Mouse (Mus musculus) embryonic facial prominence, embryonic 12.5 days (tissue): ENCODE results near the gene Ttc3. TPM values are rescaled to one million over a fixed set of nuclear protein-coding genes. Genes with fewer than 3 reads are reported as not detected.
A peak's percentile ranks its signal among the peaks of the same experiment; 100 is the strongest.

ENCODE experiments used
- ATAC-seq: fragments of 200-750 bp; cut with Nextera tagmentation; 2 replicates; pipeline ENCODE4 v1.8.0; 2017; ENCODE audit not compliant: insufficient number of reproducible peaks, insufficient read depth, low FRiP score, low TSS enrichment
- H3K27ac ChIP-seq: fragments of 300-500 bp; sonication (generic); 2 replicates; pipeline ENCODE4 v1.5.1; 2016; ENCODE audit warnings: mild to moderate bottlenecking
- H3K27me3 ChIP-seq: fragments of 300-500 bp; sonication (generic); 2 replicates; pipeline ENCODE4 v1.6.1; 2016; ENCODE audit warnings: mild to moderate bottlenecking, moderate library complexity
- H3K36me3 ChIP-seq: fragments of 300-500 bp; sonication (generic); 2 replicates; pipeline ENCODE4 v1.6.1; 2016; ENCODE audit warnings: mild to moderate bottlenecking
- H3K4me1 ChIP-seq: fragments of 300-500 bp; sonication (generic); 2 replicates; pipeline ENCODE4 v1.6.1; 2016
- H3K4me2 ChIP-seq: fragments of 300-500 bp; sonication (generic); replicated peaks from 2 replicates; pipeline ENCODE4 v1.6.1; 2016; ENCODE audit warnings: mild to moderate bottlenecking, moderate library complexity
- H3K4me3 ChIP-seq: fragments of 300-500 bp; sonication (generic); 2 replicates; pipeline ENCODE4 v1.5.1; 2016; ENCODE audit warnings: mild to moderate bottlenecking
- H3K9ac ChIP-seq: fragments of 300-500 bp; sonication (generic); 2 replicates; pipeline ENCODE4 v1.6.1; 2016; ENCODE audit warnings: mild to moderate bottlenecking, moderate library complexity
- H3K9me3 ChIP-seq: fragments of 300-500 bp; sonication (generic); 2 replicates; pipeline ENCODE4 v1.6.1; 2016; ENCODE audit warnings: mild to moderate bottlenecking, moderate library complexity
- WGBS: fragments of 180-500 bp; shearing (Covaris S2); methylation state at CpG from one replicate; pipeline ENCODE4 v1.1.7; 2016; 5-methylcytosine and 5-hydroxymethylcytosine counted together
- polyA plus RNA-seq: library from polyadenylated mRNA; unstranded; fragments of >200 nt; fragmentation: Nextera tagmentation; extraction: Ambion mirVana; gene quantifications from 2 replicates; pipeline ENCODE4 v1.2.1, GENCODE M21; 2016

Ttc3 gene
- 353 and 377 TPM in 2 replicates for polyA plus RNA-seq

DNA sequence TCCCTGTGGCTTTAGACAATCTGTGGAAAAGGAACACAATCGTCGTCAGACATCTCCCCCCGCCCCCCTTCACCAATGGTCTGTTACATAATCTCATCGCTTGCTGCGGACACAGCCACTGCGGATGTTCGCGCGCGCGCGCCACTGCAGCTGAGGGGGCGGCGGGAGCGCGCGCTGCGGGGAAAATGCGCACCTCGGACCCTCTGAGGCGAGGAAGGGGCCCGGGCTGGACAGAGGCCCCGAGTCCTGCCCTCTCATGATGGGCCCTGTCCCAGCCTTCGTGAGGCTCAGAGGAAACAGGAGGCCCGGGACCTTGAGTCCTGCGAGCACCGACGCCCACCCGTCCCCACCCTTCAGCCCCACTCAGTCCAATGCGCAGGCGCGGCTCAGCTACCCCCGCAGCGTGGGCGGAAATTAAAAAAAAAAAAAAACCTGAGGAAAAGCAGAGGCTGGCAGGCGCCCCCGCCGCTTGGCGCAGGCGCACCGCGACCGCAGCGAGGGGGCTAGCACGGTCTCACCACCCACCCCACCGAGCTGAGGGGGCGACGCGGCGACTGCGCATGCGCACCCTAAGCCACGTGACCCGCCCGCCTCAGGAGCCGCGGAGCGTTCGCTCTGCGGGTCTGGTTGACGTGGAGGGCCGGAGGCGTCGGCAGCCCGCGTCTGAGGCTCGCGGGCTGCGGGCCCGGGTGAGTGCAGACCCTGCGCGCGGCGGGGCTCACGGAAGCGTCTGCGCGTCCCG lies at the start of gene Ttc3:
Ttc3 (plus strand) TSS at position 446 of the 742 bp plus-strand sequence.
- Histone ChIP-seq H3K27me3 (no peaks in the 10 kb centered on the region), H3K4me2 (peak within 1 kb of the TSS; percentile 67), H3K27ac (peak within 1 kb of the TSS; percentile 97), H3K4me1 (peaks cover 22% of the 10 kb centered on the region), H3K9me3 (no peaks in the 10 kb centered on the region), H3K9ac (peak within 1 kb of the TSS; percentile 90), H3K4me3 (peak within 1 kb of the TSS; percentile 87), H3K36me3 (no peaks in the 10 kb centered on the region)
- peak; percentile 85 for ATAC-seq
- WGBS = under 1% methylated on average over 79 of the region's 79 CpGs

DNA sequence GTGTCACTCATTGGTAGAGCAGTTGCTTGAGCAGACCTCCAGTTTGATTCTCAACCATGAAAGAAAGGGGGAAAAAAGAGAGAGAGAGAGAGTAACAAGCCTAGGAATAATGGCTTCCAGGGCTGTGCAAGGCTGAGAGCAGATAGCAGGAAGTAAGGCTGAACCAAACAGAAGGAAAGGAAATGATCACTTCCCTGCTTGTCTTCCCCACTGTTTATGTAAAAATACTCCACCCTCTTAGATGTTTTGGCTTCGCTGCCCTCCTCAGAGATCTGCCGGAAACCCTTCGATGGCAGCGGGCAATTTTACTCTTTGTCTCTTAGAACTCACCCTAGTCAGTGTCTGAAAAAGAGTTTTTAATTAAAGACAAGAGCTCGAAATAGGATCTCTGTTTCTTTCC lies 46.7 kb upstream of the Ttc3 start:
- no peak overlapping the region for H3K9ac ChIP-seq
- H3K27me3 ChIP-seq = peaks cover 23% of the 10 kb centered on the region
- H3K27ac ChIP-seq = no peak overlapping the region
- ATAC-seq = no peak
- 63% methylated on average over 5 of the region's 5 CpGs for WGBS
- no peak overlapping the region for H3K4me3 ChIP-seq
- H3K4me2 ChIP-seq = no peak overlapping the region
- no peaks in the 10 kb centered on the region for H3K36me3 ChIP-seq
- no peaks in the 10 kb centered on the region for H3K9me3 ChIP-seq
- 0 out of 2 replicates have a peak, but pooled peaks cover 9% of the 10 kb centered on the region for H3K4me1 ChIP-seq

DNA sequence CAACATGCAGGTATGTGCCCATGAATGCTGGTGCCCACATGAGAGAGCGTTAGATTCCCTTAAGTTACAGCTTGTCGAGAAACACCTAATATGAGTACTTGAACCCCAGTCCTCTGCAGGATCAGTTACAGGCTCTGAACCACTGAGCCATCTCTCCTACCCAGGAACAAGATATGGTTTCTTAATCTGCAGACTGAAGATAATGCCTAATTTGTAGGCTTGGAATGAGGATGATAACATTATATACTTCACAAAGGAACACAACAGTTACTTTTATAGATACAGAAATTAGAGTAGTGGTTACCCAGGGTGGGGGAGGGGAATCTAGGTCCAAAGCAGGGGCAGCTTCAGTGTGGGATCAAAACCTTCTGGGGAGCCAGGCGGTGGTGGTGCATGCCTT lies 44.4 kb upstream of the Ttc3 start:
- H3K9me3 ChIP-seq = no peaks in the 10 kb centered on the region
- H3K4me1 ChIP-seq = peaks cover 20% of the 10 kb centered on the region; the same call in 1 of the 2 replicates
- WGBS = 81% methylated on average over 3 of the region's 3 CpGs
- H3K36me3 ChIP-seq = no peaks in the 10 kb centered on the region
- no peak overlapping the region for H3K4me2 ChIP-seq
- no peak for ATAC-seq
- no peak overlapping the region for H3K27ac ChIP-seq
- no peak overlapping the region for H3K9ac ChIP-seq
- peaks cover 41% of the 10 kb centered on the region for H3K27me3 ChIP-seq
- H3K4me3 ChIP-seq = no peak overlapping the region

DNA sequence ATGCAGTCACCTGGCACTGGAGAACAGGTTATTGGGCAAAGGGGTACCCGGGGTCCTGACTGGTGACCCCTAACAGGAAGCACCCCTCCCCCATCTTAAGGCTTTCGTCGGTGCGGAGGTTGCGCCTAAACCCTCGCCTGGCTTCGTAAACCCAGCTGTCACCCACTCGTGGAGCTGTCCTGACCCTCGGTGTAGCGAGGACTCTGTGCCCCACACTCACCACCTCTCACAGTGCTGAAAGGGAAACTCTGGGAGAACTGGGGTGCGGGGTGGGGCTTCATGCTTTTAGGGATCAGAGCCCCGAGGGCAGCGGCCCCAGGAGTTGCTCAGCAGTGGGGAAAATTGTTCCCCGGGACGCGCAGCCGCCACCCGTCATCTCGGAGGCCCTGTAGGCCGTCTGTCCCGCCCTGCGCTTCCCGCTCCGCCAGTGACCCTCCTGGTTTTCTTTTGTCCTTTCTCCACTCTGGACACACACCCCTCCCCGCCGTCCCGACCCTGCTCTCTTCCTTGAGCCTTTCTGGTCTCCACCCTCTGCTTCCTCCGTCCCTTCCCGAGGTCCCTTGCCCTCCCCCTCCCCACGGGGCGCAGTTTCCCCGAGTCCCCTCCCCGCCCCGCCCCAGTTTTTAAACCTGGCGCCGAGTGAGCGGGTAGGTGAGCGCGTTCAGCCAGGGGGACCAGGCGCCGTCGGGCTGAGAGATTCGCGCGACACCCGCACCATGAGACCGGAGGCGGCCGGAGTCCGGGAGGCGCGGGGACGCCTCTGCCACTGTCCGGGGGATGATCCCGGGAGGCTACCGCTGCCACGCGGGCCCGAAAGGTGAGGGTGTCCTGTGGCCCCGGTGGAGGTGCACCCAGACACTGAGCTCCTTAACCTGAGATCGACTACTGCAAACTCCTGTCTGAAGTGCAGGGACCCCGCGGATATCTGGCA lies 42.4 kb upstream of the Ttc3 start, which contains the start of gene Ripply3:
Ripply3 (plus strand) TSS at position 640 of the 931 bp plus-strand sequence.
- Histone ChIP-seq H3K27ac (no peak within 1 kb of the TSS), H3K36me3 (no peaks in the 10 kb centered on the region), H3K4me2 (peak within 1 kb of the TSS; percentile 78), H3K4me3 (peak within 1 kb of the TSS; percentile 44), H3K4me1 (peaks cover 20% of the 10 kb centered on the region; the same call in 1 of the 2 replicates), H3K27me3 (peaks cover 41% of the 10 kb centered on the region), H3K9ac (peak within 1 kb of the TSS; percentile 43; the same call in 1 of the 2 replicates), H3K9me3 (no peaks in the 10 kb centered on the region; the same call in 1 of the 2 replicates)
- under 1% methylated on average over 63 of the region's 63 CpGs for WGBS
- ATAC-seq = no peak

DNA sequence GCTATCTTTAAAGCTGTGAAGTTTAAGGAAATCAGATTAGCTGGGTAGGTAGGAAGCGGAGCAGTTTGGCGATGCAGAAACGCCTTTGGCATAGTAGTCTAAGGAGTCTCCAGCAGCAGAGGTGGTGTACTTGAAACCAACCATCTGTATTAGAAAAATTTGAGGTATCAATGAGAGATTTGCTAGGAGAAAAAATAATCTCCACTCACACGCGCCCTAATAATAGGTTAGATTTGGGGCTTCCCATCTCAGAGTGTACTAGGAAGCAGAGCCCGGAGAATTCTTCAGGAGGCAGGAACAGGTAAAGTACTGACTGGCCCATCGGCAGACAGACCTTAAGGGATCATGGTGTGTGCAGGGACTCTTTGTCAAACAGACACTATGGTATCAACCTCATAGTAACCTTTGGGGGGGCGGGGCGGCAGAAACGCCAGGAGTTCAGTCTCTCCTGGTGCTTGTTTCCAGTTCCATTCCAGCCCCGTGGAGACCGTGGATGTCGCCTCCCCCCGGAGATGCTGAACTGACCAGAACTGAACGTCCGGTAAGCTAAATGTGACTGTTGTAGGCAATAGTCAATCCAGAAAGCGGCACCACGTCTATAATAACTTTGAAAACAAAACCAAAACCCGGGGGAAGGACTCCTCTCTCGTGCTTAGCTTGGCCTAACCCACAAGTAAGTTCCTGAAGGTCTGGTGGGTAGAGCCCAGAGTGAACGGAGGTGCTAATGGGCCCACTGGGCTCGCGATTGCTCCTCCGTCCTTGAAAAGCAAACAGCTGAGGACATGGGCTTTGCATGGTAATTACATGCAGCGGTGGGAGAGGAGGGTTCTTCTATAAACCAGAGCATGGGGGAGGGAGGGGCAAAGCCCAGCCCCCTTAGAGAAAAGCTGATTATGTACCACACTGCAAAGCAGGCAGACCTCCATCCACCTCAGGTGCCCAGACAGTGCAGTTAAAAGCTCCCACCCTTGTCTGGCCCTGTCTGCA lies 41.2 kb upstream of the Ttc3 start:
- no peaks in the 10 kb centered on the region; the same call in 1 of the 2 replicates for H3K9me3 ChIP-seq
- peak overlapping the region; percentile 78 for H3K4me2 ChIP-seq
- no peak overlapping the region for H3K9ac ChIP-seq
- peak overlapping the region; percentile 44 for H3K4me3 ChIP-seq
- H3K36me3 ChIP-seq = no peaks in the 10 kb centered on the region
- H3K4me1 ChIP-seq = peaks cover 20% of the 10 kb centered on the region; the same call in 1 of the 2 replicates
- no peak overlapping the region for H3K27ac ChIP-seq
- peaks cover 42% of the 10 kb centered on the region for H3K27me3 ChIP-seq
- ATAC-seq = no peak
- WGBS = 9% methylated on average over 25 of the region's 25 CpGs

DNA sequence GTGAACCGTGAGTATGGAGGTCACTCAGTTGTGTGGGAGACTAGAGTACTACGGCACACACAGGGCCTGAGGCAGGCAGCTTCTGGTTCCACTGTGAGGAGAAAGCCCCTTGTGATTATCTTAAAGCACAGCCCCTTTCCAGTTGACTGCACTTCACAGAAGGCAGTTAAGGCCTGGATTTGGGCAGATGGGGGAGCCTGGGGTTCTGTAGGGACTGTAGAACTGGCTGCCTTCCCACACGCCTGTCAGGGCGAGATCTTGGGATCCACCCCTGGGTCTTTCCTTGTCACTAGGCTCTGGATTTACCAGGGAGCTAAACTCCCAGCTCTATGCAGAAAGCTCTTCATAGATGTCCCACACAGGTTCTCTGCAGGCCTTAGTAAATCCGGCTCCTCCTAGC lies 40.0 kb upstream of the Ttc3 start:
- no peaks in the 10 kb centered on the region for H3K36me3 ChIP-seq
- H3K27me3 ChIP-seq = peaks cover 41% of the 10 kb centered on the region
- WGBS = 56% methylated on average over 5 of the region's 5 CpGs
- H3K9ac ChIP-seq = no peak overlapping the region
- H3K27ac ChIP-seq = no peak overlapping the region
- no peak overlapping the region for H3K4me3 ChIP-seq
- H3K4me1 ChIP-seq = peaks cover 20% of the 10 kb centered on the region; the same call in 1 of the 2 replicates
- 0 out of 2 replicates have a peak, but pooled peaks have one; percentile 31 for ATAC-seq
- H3K9me3 ChIP-seq = no peaks in the 10 kb centered on the region; the same call in 1 of the 2 replicates
- no peak overlapping the region for H3K4me2 ChIP-seq

DNA sequence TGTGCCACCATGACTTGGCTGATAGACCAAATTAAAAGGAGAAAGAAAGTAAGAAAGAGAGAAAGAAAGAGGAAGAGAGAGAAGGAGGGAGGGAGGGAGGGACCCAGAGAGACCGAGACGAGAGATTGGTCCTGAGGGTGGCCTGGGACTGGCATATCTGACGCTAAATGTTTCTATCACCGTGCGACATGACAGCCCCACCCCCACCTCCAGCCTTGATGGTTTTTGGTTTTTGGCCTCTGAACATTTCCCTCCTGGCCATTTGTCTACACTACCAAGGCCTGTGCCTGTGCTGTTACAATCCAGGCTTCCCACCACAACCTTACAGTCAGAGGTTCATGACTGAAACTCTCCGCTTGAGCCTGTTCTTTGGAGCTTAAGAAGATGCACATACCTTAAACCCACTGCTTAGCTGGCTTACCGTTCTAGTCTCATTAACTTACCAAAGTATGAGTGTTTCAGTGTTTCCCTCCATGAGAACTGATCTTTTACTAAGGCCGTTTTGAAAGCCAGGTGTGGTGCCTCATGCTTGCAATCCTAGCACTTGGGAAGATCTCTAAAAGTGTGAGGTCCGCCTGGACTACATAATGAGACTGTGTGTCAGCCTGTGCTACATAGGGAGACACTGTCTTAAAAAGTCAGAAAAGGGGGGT lies 39.1 kb upstream of the Ttc3 start:
- no peaks in the 10 kb centered on the region; the same call in 1 of the 2 replicates for H3K9me3 ChIP-seq
- peaks cover 20% of the 10 kb centered on the region; the same call in 1 of the 2 replicates for H3K4me1 ChIP-seq
- H3K4me3 ChIP-seq = no peak overlapping the region
- no peak overlapping the region for H3K9ac ChIP-seq
- no peak overlapping the region for H3K4me2 ChIP-seq
- H3K27ac ChIP-seq = no peak overlapping the region
- H3K27me3 ChIP-seq = peaks cover 41% of the 10 kb centered on the region
- no peak for ATAC-seq
- WGBS = 83% methylated on average over 9 of the region's 9 CpGs
- no peaks in the 10 kb centered on the region for H3K36me3 ChIP-seq

DNA sequence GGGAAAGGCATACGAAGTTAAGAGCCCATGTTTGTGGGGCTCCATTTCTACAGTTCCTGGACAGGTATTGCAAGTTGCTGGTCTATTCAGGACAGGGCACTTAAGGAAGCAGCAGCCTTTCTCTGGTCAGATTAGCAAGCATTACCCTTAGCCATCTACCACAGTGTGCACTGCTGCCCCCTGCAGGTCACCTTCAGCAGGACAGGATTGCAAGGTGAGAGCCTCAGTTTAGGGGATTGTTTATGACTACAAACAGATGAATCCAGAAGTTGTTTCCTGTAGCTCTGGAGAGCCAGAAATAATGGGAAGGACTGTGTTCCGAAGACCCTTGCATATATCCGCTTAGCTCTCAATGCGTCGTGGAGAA lies 38.5 kb upstream of the Ttc3 start:
- Histone ChIP-seq H3K9me3 (no peaks in the 10 kb centered on the region; the same call in 1 of the 2 replicates), H3K36me3 (no peaks in the 10 kb centered on the region), H3K4me1 (peaks cover 20% of the 10 kb centered on the region; the same call in 1 of the 2 replicates), H3K27me3 (peaks cover 37% of the 10 kb centered on the region), H3K27ac (no peak overlapping the region), H3K4me2 (no peak overlapping the region), H3K4me3 (no peak overlapping the region), H3K9ac (no peak overlapping the region)
- WGBS = 63% methylated on average over 5 of the region's 5 CpGs
- ATAC-seq = no peak

DNA sequence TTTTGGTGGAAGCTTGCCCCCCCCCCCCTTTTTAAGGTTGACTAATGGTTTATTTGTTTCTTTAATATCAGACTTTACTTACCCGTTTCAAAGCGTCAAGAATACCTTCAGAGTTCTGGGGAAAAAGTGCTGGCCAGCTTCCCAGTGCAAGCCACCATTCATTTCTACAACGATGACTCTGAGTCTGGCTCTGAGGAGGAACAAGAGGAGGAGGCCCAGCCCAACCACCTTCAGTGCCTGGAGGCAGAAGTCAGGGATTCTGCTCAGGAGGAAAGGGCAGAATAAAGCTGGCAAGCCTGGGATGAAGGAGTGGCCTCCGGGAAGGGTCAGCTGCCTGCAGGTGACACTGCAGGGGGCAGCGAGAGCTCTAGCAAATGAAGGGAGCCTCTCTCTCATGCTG lies 34.8 kb upstream of the Ttc3 start:
- no peak overlapping the region for H3K4me2 ChIP-seq
- H3K9ac ChIP-seq = no peak overlapping the region
- no peaks in the 10 kb centered on the region for H3K36me3 ChIP-seq
- H3K27me3 ChIP-seq = peaks cover 5% of the 10 kb centered on the region; the same call in 1 of the 2 replicates
- no peaks in the 10 kb centered on the region; the same call in 1 of the 2 replicates for H3K9me3 ChIP-seq
- ATAC-seq = no peak
- H3K27ac ChIP-seq = no peak overlapping the region
- H3K4me3 ChIP-seq = no peak overlapping the region
- WGBS = 24% methylated on average over 5 of the region's 5 CpGs
- H3K4me1 ChIP-seq = no peaks in the 10 kb centered on the region
